Mouse (Mus musculus) liver, adult (tissue): ENCODE measurements around the gene Gm9887.
A peak's percentile ranks its signal among the peaks of the same experiment; 100 is the strongest.

Source experiments
- GATA4 ChIP-seq: IDR thresholded peaks from 2 replicates; pipeline ENCODE4 v1.6.1; 2014; ENCODE audit warnings: mild to moderate bottlenecking, low read length; ENCODE audit not compliant: insufficient replicate concordance

Gm9887 gene

GRCm38 (mm10) chr12:69367557-69367956, 4.7 kb downstream of the Gm9887 start:
- no peak for TF ChIP-seq GATA4

DNA sequence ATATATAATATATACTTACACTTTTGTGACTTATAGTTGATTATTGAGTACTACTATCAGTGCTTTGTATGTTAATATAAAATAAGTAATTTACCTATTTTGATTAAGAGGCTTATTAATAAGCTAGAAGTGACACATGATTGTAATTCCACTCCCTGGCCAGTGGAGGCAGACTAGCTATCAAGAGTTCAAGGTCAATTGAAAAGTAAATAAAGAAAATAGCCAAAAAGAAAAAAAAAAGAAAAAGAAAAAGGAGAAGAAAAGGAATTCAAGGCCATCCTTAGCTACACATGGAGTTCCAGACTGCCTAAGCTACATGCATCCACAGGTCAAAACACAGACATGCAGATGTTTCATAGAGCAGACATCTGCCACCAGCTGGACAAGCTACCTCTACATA, 5.8 kb downstream of the Gm9887 start:
- TF ChIP-seq GATA4, result no peak

DNA sequence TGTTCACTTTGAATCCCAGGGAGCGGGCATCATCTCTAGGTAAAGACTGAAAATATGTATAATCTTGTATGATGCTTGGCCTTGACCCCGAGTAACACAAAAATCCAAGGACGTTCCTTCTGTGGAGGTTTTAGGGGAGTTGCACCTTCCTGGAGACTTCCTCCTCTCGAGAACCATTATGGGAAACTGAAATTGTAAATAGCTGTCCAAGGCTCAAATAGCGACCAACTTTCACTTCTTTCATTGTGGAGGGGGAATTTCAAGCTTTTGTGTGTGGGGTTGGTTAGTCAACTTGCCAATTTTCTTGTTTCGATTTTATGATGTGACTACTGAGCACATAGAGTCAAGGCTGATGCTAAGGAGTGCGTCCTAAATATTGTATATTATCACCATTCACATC, 6.5 kb downstream of the Gm9887 start:
- TF ChIP-seq GATA4, result no peak

DNA sequence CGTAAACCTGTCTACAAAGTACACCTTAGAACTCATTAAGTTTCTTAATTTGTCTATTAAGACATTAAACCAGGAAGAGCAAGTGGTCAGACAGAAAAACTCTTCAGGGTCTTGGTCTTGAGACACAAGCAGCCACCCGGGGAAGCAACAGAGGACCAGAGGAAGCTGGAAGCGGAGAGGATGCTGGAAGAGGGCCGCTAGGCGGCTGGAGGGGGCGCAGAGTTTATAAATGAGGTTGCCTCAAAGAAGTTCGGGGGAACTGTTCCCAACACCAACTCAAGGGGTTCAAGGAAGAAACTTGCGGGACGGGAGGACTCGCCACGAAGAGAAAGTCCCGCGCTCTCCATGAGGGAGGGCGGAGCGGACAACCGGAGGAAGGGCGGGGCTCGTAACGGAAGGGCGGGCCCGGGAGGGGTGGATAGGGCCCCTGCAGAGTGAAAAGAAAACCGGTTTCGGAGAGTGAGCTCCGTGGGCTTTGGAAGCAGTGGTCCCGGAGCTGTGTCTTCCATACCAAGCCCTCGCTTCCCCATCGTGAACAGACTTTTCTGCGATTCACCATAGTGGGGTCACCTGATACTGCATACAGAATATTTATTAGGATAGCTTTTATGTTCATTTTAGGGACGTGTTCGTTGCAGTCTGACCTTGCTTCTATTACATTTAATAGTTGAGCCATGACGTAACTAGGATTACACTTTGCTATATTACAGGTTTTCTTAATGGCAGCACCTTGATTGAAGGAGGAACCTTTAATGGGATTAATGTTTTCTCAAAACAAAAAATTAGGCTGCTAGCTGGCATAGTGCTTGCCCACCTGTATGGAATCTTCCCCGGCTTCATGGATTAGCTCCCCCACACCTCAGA, 8.1 kb downstream of the Gm9887 start:
- TF ChIP-seq GATA4, result no peak

- no peak for TF ChIP-seq GATA4
Observed at GRCm38 (mm10) chr12:69362388-69362787, 9.9 kb downstream of the Gm9887 start.

- no peak for TF ChIP-seq GATA4
Observed at GRCm38 (mm10) chr12:69361919-69362318, 10.3 kb downstream of the Gm9887 start.

DNA sequence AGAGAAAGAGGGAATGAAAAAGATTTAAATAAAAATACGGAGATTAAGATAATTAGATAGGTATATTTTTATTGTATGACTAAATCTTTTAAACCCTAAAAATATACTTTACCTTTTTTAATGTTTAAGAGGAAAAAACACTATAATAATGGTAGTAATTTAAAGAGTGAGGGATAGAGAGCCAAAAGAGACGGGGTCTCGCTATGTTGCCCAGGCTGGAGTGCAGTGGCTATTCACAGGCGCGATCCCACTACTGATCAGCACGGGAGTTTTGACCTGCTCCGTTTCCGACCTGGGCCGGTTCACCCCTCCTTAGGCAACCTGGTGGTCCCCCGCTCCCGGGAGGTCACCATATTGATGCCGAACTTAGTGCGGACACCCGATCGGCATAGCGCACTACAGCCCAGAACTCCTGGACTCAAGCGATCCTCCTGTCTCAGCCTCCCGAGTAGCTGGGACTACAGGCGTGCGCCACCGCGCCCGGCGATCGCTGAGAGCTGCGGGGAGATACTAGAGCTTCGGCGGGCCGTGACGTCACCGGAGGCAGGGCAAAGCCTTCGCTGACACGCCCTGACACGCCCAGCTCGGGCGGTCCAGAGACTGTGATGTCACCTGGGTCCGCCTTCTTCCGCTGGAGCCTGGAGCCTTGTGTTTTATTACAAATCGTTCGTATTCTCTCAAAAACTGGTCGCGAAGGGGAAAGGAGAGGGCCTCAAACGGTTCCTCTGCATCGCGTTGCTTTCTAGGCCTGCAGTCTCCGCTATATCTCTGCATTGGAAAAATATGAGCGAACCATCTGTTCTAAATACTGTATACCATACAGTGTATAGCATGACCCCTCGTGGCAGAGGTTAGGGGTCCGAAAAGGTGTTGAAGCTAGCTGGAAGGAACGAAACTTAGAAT, 11.0 kb downstream of the Gm9887 start:
- peak; percentile 51; the same call in 1 of the 2 replicates for TF ChIP-seq GATA4

DNA sequence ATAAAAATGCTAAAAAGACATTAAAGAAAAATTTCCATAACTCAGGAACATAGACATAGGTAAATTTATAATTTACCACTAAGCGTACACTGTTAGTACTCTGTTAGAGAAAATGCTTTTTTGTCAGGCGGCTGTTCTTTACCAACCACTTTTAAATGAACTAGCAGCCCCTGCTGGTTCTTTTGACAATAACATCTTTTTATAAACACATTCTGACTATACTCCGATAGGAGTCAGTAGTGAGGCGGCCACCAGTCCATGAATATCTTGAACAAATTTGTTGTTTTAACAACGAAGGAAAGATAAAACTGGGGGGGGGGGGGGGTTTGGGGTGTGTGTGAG, 11.6 kb downstream of the Gm9887 start:
- no peak for TF ChIP-seq GATA4

DNA sequence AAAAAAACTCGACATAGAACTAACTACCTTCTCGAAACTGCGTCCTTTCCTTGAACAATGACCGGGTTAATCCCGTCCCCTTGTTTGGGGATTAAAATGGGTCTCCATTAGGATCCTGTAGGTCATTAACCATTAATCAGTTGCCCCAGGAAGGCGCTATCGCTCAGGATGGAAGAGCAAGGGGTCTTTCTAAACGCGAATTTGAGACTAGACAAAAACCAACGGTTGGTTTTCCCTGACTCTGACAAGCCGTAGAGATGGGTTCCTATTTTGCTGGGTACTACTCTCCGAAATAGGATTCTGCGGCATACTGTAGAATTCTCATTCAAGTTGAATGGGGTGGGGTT, 15.0 kb downstream of the Gm9887 start:
- TF ChIP-seq GATA4, result no peak; the same call in 1 of the 2 replicates

GRCm38 (mm10) chr12:69356546-69357299, 15.5 kb downstream of the Gm9887 start, which contains the start of gene Nemf:
TSS of gene Nemf (minus strand) at chr12:69357165.
- TF ChIP-seq GATA4, result no peak

GRCm38 (mm10) chr12:69351685-69352084, 20.6 kb downstream of the Gm9887 start:
- no peak for TF ChIP-seq GATA4

GRCm38 (mm10) chr12:69349928-69350327, 22.3 kb downstream of the Gm9887 start:
- no peak for TF ChIP-seq GATA4

DNA sequence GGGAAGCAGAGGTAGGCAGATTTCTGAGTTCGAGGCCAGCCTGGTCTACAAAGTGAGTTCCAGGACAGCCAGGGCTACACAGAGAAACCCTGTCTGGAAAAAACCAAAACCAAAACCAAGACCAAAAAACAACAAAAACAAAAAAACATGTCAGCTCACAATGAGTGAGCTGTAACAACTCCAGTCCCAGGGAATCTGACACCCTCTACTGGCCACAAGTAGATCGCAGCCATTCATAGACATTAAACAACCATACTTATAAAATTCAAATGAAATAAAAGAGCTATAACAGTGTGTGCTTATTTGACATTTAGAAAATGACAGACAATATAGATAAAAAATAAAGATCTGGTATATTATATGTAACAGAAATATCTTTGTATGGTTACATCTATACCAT, 38.7 kb downstream of the Gm9887 start:
- no peak for TF ChIP-seq GATA4

DNA sequence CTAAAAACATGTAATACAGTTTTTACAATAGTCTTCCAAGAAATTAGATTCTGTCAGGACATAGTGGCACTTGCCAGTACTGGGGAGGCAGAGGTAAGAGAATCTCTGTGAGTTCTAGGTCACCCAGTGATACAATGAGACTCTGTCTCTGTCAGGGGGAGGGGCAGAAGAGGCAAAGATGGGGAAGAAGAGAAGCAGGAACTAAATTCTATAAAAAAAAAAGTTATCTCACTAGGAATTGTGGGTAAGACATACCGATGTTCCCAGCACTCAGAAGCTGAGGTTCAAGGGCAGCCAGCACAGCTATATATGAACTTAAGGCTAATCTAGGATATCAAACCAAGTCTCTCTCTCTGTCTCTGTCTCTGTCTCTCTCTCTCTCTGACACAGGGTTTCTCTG, 40.1 kb downstream of the Gm9887 start:
- no peak for TF ChIP-seq GATA4

- TF ChIP-seq GATA4, result no peak
Observed at GRCm38 (mm10) chr12:69331187-69331586, 41.1 kb downstream of the Gm9887 start.
